Mouse (Mus musculus) adrenal gland, adult 2 months (tissue): ENCODE results near the gene Ccdc138. TPM values are rescaled to one million over a fixed set of nuclear protein-coding genes. Genes with fewer than 3 reads are reported as not detected.

Experiments used
- polyA plus RNA-seq: library from polyadenylated mRNA; depleted of rRNA; stranded (reverse); fragments of >200 nt; gene quantifications from 2 replicates; pipeline ENCODE4 v1.2.3, GENCODE M21; 2012; rRNA removed
- total RNA-seq, 2 experiments: library from RNA; stranded (reverse); gene quantifications; 2 replicates each; pipeline ENCODE4 v1.2.3; 2021

Gene Ccdc138
- total and polyA plus RNA-seq, 3 experiments: 0.12 to 4.3 (median 2.2) TPM

Other genes starting within 250 kb of the Ccdc138 start
- 10 to 100 TPM; 32.8 to 46.7 TPM for gene Gcc2, start 242.5 kb upstream of the Ccdc138 start, total RNA-seq
- 1.2 and 2.2 TPM in 2 replicates for gene Gcc2, start 242.5 kb upstream of the Ccdc138 start, polyA plus RNA-seq
- 10 to 100 TPM; 41.4 to 50.6 TPM for gene Lims1, start 174.5 kb upstream of the Ccdc138 start, total RNA-seq
- gene Lims1, start 174.5 kb upstream of the Ccdc138 start, polyA plus RNA-seq: 2.6 and 2.7 TPM in 2 replicates
- gene Ranbp2, start 51.0 kb upstream of the Ccdc138 start, total RNA-seq: 10 to 100 TPM; 60.7 to 80.4 TPM
- gene Ranbp2, start 51.0 kb upstream of the Ccdc138 start, polyA plus RNA-seq: 0.59 and 1.2 TPM in 2 replicates
- gene Edar, start 177.7 kb downstream of the Ccdc138 start, total RNA-seq: 1 to 10 TPM in 1 of 2 experiments, not detected in 1; 1.5 TPM
- gene Edar, start 177.7 kb downstream of the Ccdc138 start, polyA plus RNA-seq: 0.04 and 0.07 TPM in 2 replicates
- not detected for gene Gm17542, start 220.3 kb downstream of the Ccdc138 start, total RNA-seq
- not detected in 2 replicates for gene Gm17542, start 220.3 kb downstream of the Ccdc138 start, polyA plus RNA-seq